Mouse (Mus musculus) gastrocnemius, postnatal 36 days (tissue): ENCODE results near the gene Lamb3. TPM values are rescaled to one million over a fixed set of nuclear protein-coding genes. Genes with fewer than 3 reads are reported as not detected.

ENCODE experiments used
- DNase-seq, 2 experiments: peaks; one replicate each; pipeline ENCODE4 v3.0.0; 2022
- intact Hi-C: fragments of 180-260 bp; cut with DNase I; formaldehyde crosslinking; loops from one replicate; pipeline ENCODE4 v1.15.1; 2025
- total RNA-seq, 2 experiments: library from RNA; stranded (reverse); gene quantifications; 2 replicates each; pipeline ENCODE4 v1.2.3; 2021

The Lamb3 gene
- total RNA-seq, 2 experiments from 2014 or later: 1.9 to 2.6 TPM

GRCm38 (mm10) chr1:193302093-193302405 is 94.5 kb downstream of the Lamb3 start:
- DNase-seq: no peak
- intact Hi-C loops: no loop called here

DNA sequence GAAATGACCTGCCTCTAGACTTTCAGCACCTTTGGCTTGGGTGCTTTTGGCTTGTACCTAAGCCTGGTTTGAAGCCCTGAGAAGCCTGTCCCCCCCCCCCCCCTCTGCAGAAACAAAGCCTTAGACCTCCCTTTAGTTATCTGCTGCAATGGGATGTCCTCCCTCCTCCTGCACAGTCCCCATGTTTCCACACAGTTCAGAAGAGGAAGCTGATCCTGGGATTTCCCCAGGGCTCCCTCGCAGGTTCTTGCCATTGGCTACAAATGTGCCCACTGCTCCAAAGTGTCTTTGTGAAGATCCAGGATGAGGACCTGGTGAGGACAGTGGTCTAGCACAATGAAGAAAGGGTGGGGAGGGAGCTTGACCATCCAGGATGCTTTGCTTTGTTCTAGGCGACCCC is 95.6 kb downstream of the Lamb3 start:
- DNase-seq: no peak
- intact Hi-C loops: no loop called here

- intact Hi-C loops: no loop called here
- DNase-seq: no peak
Observed at GRCm38 (mm10) chr1:193305386-193305785, 97.9 kb downstream of the Lamb3 start.

GRCm38 (mm10) chr1:193306832-193307231 is 99.3 kb downstream of the Lamb3 start:
- intact Hi-C loops: no loop called here
- DNase-seq: no peak

DNA sequence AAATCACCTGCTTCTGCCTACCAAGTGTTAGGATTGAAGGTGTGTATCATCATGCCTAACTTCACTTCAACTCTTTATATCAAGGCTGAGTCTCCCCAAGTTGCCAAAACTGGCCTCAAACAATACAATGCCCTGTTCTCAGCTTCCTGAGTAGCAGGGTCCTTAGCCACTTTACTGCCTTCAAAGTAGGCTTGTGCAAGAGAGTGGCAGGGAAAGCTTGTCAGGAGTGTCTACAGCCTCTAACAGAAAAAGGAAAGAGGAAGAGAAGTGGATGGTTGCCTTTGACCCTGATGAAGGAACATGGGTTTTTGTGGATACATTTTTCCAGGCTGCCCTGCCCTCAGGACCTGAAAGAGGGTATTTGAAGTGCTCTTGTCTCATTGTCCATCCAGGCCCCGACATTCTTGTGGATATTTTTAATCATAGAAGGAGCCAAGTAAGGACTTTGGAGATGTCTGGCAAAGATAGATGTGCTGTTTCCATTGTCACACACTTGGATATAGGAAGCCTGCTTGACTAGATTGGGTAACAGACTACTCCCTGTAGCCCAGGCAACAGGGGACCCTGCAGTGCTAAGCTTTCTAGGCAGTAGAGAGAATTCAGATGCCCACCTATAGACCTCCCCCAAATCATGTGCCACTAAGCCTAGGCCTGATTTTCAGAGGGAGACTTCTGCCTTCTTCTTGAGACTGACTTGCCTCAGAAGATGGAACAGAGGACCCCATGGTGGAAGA is 102.5 kb downstream of the Lamb3 start:
- intact Hi-C loops: no loop called here
- no peak for DNase-seq

DNA sequence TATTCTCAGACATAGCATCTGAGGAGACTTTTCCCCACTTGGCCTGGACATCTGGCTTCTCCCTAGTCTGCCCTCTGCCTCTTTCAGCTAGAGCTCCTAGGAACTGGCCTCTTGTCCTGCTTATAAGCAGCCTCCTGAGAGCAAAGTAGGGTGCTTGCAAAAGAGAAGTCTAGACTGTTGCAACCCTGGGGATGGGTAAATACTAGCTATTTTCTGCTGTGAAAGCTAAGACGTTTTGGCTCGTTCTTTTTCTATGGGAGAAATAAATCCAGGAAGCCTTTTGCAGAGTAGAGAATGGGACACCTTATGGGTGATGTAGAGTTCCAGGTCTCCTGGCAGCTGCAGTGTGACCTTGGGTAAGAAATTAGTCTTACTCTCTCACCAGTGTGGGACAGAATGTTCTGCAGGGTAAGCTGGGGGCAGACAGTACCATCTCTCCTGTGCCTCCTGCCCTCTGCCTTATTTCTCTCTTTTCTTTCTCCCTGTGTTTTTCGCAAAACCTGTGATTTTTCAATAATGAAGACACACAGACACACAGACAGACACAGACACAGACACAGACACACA is 103.1 kb downstream of the Lamb3 start:
- no peak for DNase-seq
- intact Hi-C loops: no loop called here

GRCm38 (mm10) chr1:193311596-193311995 is 104.1 kb downstream of the Lamb3 start:
- DNase-seq: no peak
- intact Hi-C loops: no loop called here

DNA sequence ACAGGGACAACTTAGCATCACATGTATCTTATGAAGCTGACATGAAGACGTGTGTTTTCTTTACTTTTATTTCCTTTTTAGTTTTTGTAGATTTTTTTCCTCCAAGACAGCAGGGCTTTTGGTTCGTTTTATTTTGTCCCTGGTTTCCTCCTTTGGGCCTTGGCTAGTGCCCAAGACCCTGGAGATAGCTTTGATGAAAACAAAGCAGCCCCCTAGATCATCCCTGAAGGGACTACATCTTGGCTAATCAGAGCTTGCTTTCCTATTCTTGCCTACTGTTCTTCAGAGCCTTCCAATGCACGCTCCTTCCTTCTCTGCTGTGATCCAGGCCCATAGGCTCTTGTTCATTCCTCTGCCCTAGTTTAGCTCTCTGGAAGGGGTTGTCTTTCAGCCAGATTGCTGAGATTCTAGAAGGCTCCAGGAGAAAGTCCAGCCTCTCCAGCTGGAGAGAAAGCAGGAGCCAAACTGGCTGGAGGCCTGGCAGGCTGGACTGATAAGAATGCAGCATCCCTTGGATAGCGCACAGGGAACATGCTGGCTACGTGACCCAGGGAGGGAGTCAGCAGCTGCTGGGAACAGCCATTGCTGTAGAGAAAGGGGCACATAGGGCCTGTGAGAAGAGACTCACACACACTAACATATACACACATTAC is 108.3 kb downstream of the Lamb3 start:
- DNase-seq: peak; percentile 79 to 83
- intact Hi-C loops: loop anchor here (2.0 kb wide), 2 partner anchors 35 to 43 kb away; partner anchors contain the start of gene G0s2

- intact Hi-C loops: loop anchor here (2.0 kb wide), 1 partner anchor 44 kb away; the partner anchor contains the start of gene G0s2
Observed at GRCm38 (mm10) chr1:193316358-193316750, 108.9 kb downstream of the Lamb3 start.

GRCm38 (mm10) chr1:193317159-193317559 is 109.7 kb downstream of the Lamb3 start:
- intact Hi-C loops: loop anchor here (2.0 kb wide), 1 partner anchor 44 kb away; the partner anchor contains the start of gene G0s2
- peak; percentile 70 to 82 for DNase-seq

More at GRCm38 (mm10) chr1:193316358-193316750, 108.9 kb downstream of the Lamb3 start:
- DNase-seq: no peak

- DNase-seq: no peak
- intact Hi-C loops: no loop called here
Observed at GRCm38 (mm10) chr1:193319721-193320120, 112.2 kb downstream of the Lamb3 start.

DNA sequence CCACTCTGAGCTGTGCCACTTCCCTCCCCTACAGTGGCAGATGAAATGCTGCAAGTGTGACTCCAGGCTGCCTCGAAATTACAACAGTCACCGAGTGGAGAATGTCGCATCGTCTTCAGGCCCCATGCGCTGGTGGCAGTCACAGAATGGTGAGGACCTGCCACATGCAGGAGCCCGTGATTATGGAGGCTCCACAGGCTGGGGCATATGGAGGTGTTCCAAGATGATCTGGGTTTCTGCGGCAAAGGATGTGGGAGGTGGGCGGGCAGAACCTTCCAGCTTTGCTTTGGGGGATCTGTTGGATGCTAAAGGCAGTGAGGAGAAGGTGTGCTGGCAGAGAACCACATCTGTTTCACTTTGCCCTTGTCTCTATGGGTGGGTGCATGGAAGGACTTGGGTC is 112.9 kb downstream of the Lamb3 start:
- no peak for DNase-seq
- intact Hi-C loops: no loop called here

GRCm38 (mm10) chr1:193323686-193324085 is 116.2 kb downstream of the Lamb3 start:
- no peak for DNase-seq
- intact Hi-C loops: loop anchor here (1.0 to 2.0 kb wide), 2 partner anchors 68 to 115 kb away; no protein-coding TSS in a partner anchor

DNA sequence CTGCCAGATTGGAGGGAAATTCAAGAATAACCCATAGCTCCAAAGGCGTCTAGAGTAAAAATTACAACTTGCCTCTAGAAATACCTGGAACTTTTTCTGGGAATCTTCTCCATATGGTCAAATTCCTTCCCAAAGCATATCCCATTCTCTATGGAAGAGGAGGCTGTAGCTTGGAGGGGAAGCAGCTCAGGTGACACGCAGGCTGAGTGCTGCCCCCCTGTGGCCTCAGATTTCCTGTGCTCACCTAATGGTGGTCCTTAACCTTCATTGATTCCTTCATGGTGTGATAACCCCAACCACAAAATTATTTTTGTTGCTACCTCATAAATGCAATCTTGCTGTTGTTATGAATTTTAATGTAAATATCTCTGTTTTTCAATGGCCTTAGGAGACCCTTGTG is 116.7 kb downstream of the Lamb3 start:
- intact Hi-C loops: loop anchor here (1.0 to 2.0 kb wide), 2 partner anchors 69 to 115 kb away; no protein-coding TSS in a partner anchor
- peak in 1 of 2 experiments; percentile 33 for DNase-seq

- no peak for DNase-seq
- intact Hi-C loops: loop anchor here (2.0 kb wide), 1 partner anchor 117 kb away; no protein-coding TSS in a partner anchor
Observed at GRCm38 (mm10) chr1:193325891-193326290, 118.4 kb downstream of the Lamb3 start.

DNA sequence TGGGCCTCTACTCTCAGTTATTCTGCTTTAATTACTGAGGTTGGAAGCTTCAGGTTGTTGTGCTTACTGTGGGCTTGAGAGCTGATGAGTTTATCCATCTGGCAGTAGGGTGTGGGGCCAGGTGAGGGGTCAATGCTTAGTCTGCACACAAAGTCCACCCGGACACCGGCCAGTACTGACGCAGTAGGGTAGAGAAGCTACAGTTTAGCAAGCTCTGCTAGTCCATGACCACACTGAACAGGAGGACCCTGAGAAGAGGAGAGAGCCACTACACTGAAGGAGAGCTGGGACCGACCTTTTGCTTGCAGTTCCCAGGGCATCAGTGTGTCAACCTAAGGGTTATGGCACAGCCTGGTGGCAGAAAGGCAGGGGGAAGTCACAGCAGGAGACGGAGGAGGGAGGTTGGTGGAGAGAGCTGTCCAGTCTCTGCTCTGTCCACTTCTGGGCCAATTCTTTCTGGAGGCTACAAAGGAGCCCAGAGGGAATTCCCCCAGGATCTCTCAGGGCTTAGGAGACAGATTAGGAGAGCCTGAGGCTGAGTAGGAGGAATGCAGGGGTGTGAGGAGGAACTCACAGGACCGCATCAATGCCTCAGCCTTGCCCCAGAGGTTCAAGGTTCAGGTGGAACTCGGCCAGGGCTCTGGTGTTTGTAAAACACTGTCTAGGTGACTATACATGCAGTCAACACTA is 119.1 kb downstream of the Lamb3 start:
- DNase-seq: no peak
- intact Hi-C loops: no loop called here

- intact Hi-C loops: no loop called here
Observed at GRCm38 (mm10) chr1:193327216-193327615, 119.7 kb downstream of the Lamb3 start.

DNA sequence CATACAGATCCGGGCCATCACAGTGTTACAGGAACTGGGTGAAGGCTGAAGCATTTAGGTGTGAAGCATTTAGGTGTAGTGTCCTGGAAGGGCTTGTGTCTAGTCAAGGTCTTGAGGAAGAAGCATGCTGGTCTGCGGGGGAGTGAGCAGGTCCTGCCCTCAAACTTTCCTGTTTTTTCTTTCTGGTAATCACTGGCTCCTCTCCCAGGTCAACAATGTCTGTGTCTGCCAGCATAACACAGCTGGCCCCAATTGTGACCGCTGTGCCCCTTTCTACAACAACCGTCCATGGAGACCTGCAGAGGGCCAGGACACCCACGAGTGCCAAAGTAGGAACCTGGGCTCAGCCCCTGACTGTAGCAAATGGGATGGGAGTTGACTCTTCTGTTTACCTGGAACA is 120.2 kb downstream of the Lamb3 start:
- no peak for DNase-seq
- intact Hi-C loops: no loop called here

More at GRCm38 (mm10) chr1:193327216-193327615, 119.7 kb downstream of the Lamb3 start:
- DNase-seq: no peak

DNA sequence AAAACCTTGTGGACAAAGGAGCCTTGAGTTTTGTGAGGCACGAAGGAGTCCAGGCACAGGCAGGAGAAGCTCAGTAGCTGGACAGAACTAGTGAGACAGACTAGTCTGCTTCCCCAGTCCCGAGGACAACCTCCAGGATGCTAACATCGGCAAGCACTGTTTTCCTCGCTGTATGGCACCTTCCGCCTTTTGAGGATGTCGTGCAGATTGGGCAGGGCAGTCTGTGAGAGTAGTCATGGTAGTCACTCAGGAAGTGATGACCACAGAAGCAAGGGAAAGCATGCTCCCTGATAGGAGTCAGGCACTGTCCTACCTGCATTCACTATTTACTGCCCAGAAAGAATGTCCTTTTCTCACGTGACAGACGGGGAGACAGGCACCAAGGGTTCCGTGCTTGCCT is 122.1 kb downstream of the Lamb3 start:
- DNase-seq: no peak
- intact Hi-C loops: no loop called here

DNA sequence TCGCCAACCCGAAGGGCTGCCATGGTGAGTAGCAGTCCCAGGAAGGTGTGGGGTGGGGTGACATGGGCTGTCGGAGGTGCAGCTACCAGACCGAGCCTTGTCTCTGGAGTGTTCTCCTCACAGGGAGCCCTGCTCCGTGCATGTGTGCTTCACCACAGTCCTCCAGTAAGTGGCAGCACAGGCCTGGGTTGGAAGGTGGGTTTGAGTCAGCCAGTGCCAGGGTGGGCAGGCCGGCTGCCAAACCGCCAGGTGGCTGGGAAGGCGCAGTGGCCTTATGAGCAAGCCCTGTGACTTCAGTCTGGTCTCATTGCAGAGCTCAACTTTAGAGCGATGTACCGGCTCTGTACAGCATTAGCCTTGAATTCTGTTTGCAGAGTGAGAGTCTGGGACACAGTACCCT is 122.7 kb downstream of the Lamb3 start:
- peak; percentile 70 to 79 for DNase-seq
- intact Hi-C loops: loop anchor here (2.0 kb wide), 2 partner anchors 33 to 47 kb away; no protein-coding TSS in a partner anchor

DNA sequence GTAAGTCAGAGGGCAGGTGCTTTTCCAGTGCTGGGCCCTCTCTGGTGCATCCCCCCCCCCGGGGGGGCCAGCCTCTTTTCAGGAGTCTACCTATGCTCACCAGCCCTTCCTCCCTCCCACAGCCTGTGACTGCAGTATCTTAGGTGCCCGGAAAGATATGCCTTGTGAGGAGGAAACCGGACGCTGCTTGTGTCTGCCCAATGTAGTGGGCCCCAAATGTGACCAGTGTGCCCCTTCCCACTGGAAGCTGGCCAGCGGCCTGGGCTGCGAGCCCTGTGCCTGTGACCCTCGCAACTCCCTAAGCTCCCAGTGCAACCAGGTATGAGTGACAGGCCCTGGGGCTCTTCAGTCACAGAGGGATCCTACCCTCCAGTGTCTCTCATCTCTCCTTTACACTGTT is 123.1 kb downstream of the Lamb3 start:
- intact Hi-C loops: loop anchor here (2.0 kb wide), 2 partner anchors 32 to 46 kb away; no protein-coding TSS in a partner anchor
- no peak for DNase-seq
